Mouse (Mus musculus): ENCODE measurements around the gene Traf3.

DNA sequence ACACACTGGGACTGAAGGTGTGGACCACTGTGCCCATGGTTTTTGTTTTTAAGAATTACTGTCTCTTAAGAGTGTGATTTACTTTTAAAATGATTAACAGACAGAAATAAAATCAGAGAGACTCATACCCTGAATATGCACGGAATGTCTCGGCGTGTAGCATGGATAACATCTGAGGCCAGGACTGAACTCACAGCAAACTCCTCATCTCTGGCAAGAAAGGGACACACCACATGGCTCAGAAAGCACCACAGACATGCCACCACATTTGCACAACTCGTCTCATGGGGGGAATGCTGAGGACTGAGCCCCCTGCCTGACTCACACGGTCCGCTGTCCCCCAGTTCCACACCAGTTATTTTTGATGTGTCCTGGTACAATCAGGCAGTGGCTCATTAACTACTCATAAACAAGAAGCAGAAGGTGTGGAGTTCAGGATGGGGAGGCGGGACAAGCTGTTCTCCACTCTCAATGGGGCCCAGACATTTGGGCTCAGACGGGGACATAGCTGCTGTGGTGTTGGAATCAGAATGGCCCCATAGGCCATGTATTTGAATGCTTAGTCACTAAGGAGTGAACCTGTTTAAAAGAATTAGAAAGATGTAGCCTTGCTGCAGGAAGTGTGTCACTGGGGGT lies 137.7 kb downstream of the Traf3 start:
- TF ChIP-seq POLR2A (IDR thresholded peaks at IDR 0.05; ENCODE audit: extremely low read depth, insufficient read depth, low read length) (no peak), CTCF (IDR thresholded peaks at IDR 0.05; ENCODE audit: low read depth, low read length) (no peak)
